8 mouse cellular contexts compared by ENCODE assay signal in the genomic region with DNA sequence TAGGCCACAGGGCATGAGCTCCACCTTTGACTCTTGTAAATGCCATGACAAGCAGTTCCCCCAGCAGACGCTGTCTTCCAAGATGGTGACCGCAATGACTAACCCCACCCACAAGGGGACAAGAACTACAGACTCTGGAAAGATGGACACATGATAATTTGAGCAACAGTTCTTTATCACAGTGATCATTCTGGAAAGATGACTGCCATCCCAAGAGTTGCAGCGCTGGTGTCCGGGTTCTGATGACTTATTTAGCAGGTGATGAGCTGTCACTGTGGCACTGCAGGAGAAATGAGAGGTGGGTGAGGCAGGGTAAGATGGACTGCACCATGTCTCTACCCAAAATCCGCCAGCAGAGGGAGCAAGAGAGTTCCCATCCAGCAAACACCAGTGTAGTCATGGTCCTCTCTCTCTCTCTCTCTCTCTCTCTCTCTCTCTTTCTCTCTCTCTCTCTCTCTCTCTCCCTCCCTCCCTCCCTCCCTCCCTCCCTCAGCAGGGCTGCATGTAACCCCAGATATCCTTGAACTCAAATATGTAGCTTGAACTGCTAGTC. TPM values are rescaled to one million over a fixed set of nuclear protein-coding genes. Genes with fewer than 3 reads are reported as not detected.
DNase-seq lines count a peak whose midpoint lies in the region; ATAC-seq and TF ChIP-seq lines count a peak whose summit lies in the region.

No protein-coding gene starts in this region.

- TF ChIP-seq EP300 in CH12.LX (IDR thresholded peaks at IDR 0.05; ENCODE audit: low read length): no peak

- H3K27ac ChIP-seq in CH12.LX (ENCODE audit: insufficient read depth, low read depth): no peak overlapping the region
- H3K27ac ChIP-seq in forebrain, postnatal 0 days (ENCODE audit: low read depth, low read length): no peak overlapping the region

- H3K79me2 ChIP-seq in CH12.LX (replicated peaks; ENCODE audit: control insufficient read depth, extremely low read depth, insufficient read depth, poor library complexity, severe bottlenecking): no peaks in the 10 kb centered on the region

- peak; percentile 46 to 84 for DNase-seq in adrenal gland, adult (ENCODE audit: inconsistent age in 2 of 2, low spot score in 1 of 2)
- no peak for DNase-seq in adrenal gland, postnatal 4 days (ENCODE audit: low spot score in 2 of 2)
- peak; percentile 81 for DNase-seq in CH12.LX (ENCODE audit: extremely low read depth)
- DNase-seq in cerebellum, adult 18-20 months: peak; percentile 75 to 84
- peak; percentile 81 for DNase-seq in forebrain, postnatal 0 days
- peak; percentile 28 for DNase-seq in large intestine, adult 2 months (ENCODE audit: low read depth, low spot score)
- peak; percentile 77 for DNase-seq in lung, postnatal 14 days
- DNase-seq in right cerebral cortex, postnatal 10 days (ENCODE audit: low spot score in 2 of 2): peak; percentile 71 to 84

- peaks cover 4 to 8% of the 10 kb centered on the region in 2 experiments; a peak in 3 of 4 replicates for H3K4me1 ChIP-seq in CH12.LX (ENCODE audit: control insufficient read depth in 1 of 2, insufficient read depth in 2 of 2)
- H3K4me1 ChIP-seq in forebrain, postnatal 0 days (ENCODE audit: insufficient read depth): peaks cover 4% of the 10 kb centered on the region; the same call in 1 of the 2 replicates

- peak; percentile 81 for ATAC-seq in forebrain, postnatal 0 days

- TF ChIP-seq RAD21 in CH12.LX (IDR thresholded peaks at IDR 0.05; ENCODE audit: low read depth, low read length): peak; percentile 46

- no peak overlapping the region for H3K4me2 ChIP-seq in CH12.LX (ENCODE audit: insufficient read depth, low read depth, poor library complexity, severe bottlenecking)
- no peak overlapping the region for H3K4me2 ChIP-seq in forebrain, postnatal 0 days (ENCODE audit: low read depth)

- H3K9me3 ChIP-seq in CH12.LX (replicated peaks; ENCODE audit: low read length): peaks cover 10% of the 10 kb centered on the region
- H3K9me3 ChIP-seq in forebrain, postnatal 0 days (ENCODE audit: low read length): no peaks in the 10 kb centered on the region

- 36% methylated on average over 5 of the region's 5 CpGs for WGBS in forebrain, postnatal 0 days
- WGBS in large intestine, adult 2 months: 28% methylated on average over 5 of the region's 5 CpGs

- no peak for TF ChIP-seq POLR2A in CH12.LX (IDR thresholded peaks at IDR 0.05; ENCODE audit: low read depth, low read length)

- no peaks in the 10 kb centered on the region for H3K27me3 ChIP-seq in CH12.LX (replicated peaks)
- H3K27me3 ChIP-seq in forebrain, postnatal 0 days (ENCODE audit: insufficient read depth, low read length): no peaks in the 10 kb centered on the region

- peaks cover 34 to 62% of the 10 kb centered on the region in 2 experiments for H3K36me3 ChIP-seq in CH12.LX (replicated peaks in 1 of 2; ENCODE audit: control insufficient read depth in 1 of 2, insufficient read depth in 1 of 2, low read length in 1 of 2)
- no peaks in the 10 kb centered on the region; the same call in 1 of the 2 replicates for H3K36me3 ChIP-seq in forebrain, postnatal 0 days (ENCODE audit: insufficient read depth)

- no peak overlapping the region for H3K9ac ChIP-seq in CH12.LX (ENCODE audit: insufficient read depth, low read depth)
- H3K9ac ChIP-seq in forebrain, postnatal 0 days: no peak overlapping the region

- H3K4me3 ChIP-seq in CH12.LX (replicated peaks in 1 of 3; ENCODE audit: low read depth in 2 of 3, low read length in 2 of 3, poor library complexity in 1 of 3): no peak overlapping the region
- H3K4me3 ChIP-seq in forebrain, postnatal 0 days (ENCODE audit: low read depth, low read length): no peak overlapping the region

- dilution Hi-C loops in CH12.LX (cut with MboI; ENCODE audit: extremely low pct_ligation_motif_present, extremely low pct_unique_long_range_greater_than_20kb, low sequenced_read_pairs): no loop called here

- in situ Hi-C loops in CH12.LX (cut with MboI; ENCODE audit: low pct_ligation_motif_present, low pct_unique_long_range_greater_than_20kb, low sequenced_read_pairs): no loop called here

- TF ChIP-seq CTCF in CH12.LX (conservative IDR thresholded peaks at IDR 0.05 in 1 of 2, IDR thresholded peaks at IDR 0.05 in 1 of 2; ENCODE audit: low read depth in 2 of 2, low read length in 2 of 2): peak; percentile 60 to 80; a peak in 3 of 4 replicates
- peak; percentile 78 for TF ChIP-seq CTCF in forebrain, postnatal 0 days (IDR thresholded peaks at IDR 0.05; ENCODE audit: low read depth)

TF ChIP-seq in CH12.LX, 34 proteins besides CTCF, POLR2A, EP300 and RAD21:
- TF ChIP-seq JUND (conservative IDR thresholded peaks at IDR 0.05; ENCODE audit: low read depth, low read length) (peak; percentile 43; the same call in 1 of the 2 replicates), NELFE (IDR thresholded peaks at IDR 0.05; ENCODE audit: low read depth, low read length) (peak; percentile 29; the same call in 1 of the 2 replicates), SIN3A (IDR thresholded peaks at IDR 0.05; ENCODE audit: low read length) (0 out of 2 replicates have a peak, but pooled peaks have one; percentile 31), TBP (conservative IDR thresholded peaks at IDR 0.05; ENCODE audit: low read depth, low read length) (no peak), HCFC1 (IDR thresholded peaks at IDR 0.05; ENCODE audit: low read depth, low read length) (0 out of 2 replicates have a peak, but pooled peaks have one; percentile 12), CHD1 (IDR thresholded peaks at IDR 0.05; ENCODE audit: low read depth, low read length) (no peak), SMC3 (IDR thresholded peaks at IDR 0.05; ENCODE audit: low read depth, low read length) (peak; percentile 89), MAZ (IDR thresholded peaks at IDR 0.05; ENCODE audit: low read depth, low read length) (0 out of 2 replicates have a peak, but pooled peaks have one; percentile 34), ELF1 (IDR thresholded peaks at IDR 0.05; ENCODE audit: low read depth, low read length) (no peak)

RNA-seq across cellular contexts. Expression of a gene that starts 5.3 kb away (rescaled TPM):
- 10 to 100 TPM; 21.6 to 22.7 TPM for total RNA-seq in adrenal gland, postnatal 4 days (2021)
- 1.2 and 1.3 TPM in 2 replicates for total RNA-seq in CH12.LX (2012; rRNA removed)
- total RNA-seq in CH12.LX (2014; rRNA removed): not detected in 2 replicates
- polyA plus RNA-seq in CH12.LX (2012; ENCODE audit: insufficient read length, low read depth): 0.33 and 0.39 TPM in 2 replicates
- 21.1 and 22.0 TPM in 2 replicates for total RNA-seq in forebrain, postnatal 0 days (2014; rRNA removed)
- 23.1 and 27.2 TPM in 2 replicates for polyA plus RNA-seq in forebrain, postnatal 0 days (2015; fragmentation: Nextera tagmentation; extraction: Ambion mirVana)
- polyA plus RNA-seq in large intestine, adult 2 months (2012; rRNA removed): 1.1 and 1.5 TPM in 2 replicates

RNA-seq across cellular contexts. Expression of a gene that starts 5.3 kb away (rescaled TPM):
- total RNA-seq in adrenal gland, postnatal 4 days (2021): 10 to 100 TPM; 84.1 to 90.2 TPM
- total RNA-seq in CH12.LX (2012; rRNA removed) (25.9 and 32.4 TPM in 2 replicates), CH12.LX (2014; rRNA removed) (14.1 and 14.4 TPM in 2 replicates)
- 42.7 and 49.1 TPM in 2 replicates for polyA plus RNA-seq in CH12.LX (2012; ENCODE audit: insufficient read length, low read depth)
- total RNA-seq in forebrain, postnatal 0 days (2014; rRNA removed): 212 and 238 TPM in 2 replicates
- polyA plus RNA-seq in forebrain, postnatal 0 days (2015; fragmentation: Nextera tagmentation; extraction: Ambion mirVana): 168 and 171 TPM in 2 replicates
- 144 and 159 TPM in 2 replicates for polyA plus RNA-seq in large intestine, adult 2 months (2012; rRNA removed)

RNA-seq across cellular contexts. Expression of a gene that starts 22.8 kb away (rescaled TPM):
- 1 to 10 TPM; 6.6 to 9.9 TPM for total RNA-seq in adrenal gland, postnatal 4 days (2021)
- total RNA-seq in CH12.LX (2012; rRNA removed): 3.0 and 5.0 TPM in 2 replicates
- 2.0 TPM in 2 replicates for total RNA-seq in CH12.LX (2014; rRNA removed)
- 8.3 and 8.6 TPM in 2 replicates for polyA plus RNA-seq in CH12.LX (2012; ENCODE audit: insufficient read length, low read depth)
- 0.15 and 0.33 TPM in 2 replicates for total RNA-seq in forebrain, postnatal 0 days (2014; rRNA removed)
- polyA plus RNA-seq in forebrain, postnatal 0 days (2015; fragmentation: Nextera tagmentation; extraction: Ambion mirVana): 0.15 and 0.29 TPM in 2 replicates
- 0.26 and 0.67 TPM in 2 replicates for polyA plus RNA-seq in large intestine, adult 2 months (2012; rRNA removed)

RNA-seq across cellular contexts. Expression of a gene that starts 30.2 kb away (rescaled TPM):
- total RNA-seq in adrenal gland, postnatal 4 days (2021): 1 to 10 TPM in 1 of 2 experiments, under 1 TPM in 1; 0.84 to 2.9 TPM
- total RNA-seq in CH12.LX (2012; rRNA removed): 135 and 200 TPM in 2 replicates
- 162 and 194 TPM in 2 replicates for total RNA-seq in CH12.LX (2014; rRNA removed)
- 279 and 336 TPM in 2 replicates for polyA plus RNA-seq in CH12.LX (2012; ENCODE audit: insufficient read length, low read depth)
- total RNA-seq in forebrain, postnatal 0 days (2014; rRNA removed): 0.05 TPM in 1 of 2 replicates, not detected in the other
- not detected in 2 replicates for polyA plus RNA-seq in forebrain, postnatal 0 days (2015; fragmentation: Nextera tagmentation; extraction: Ambion mirVana)
- 17.4 and 21.1 TPM in 2 replicates for polyA plus RNA-seq in large intestine, adult 2 months (2012; rRNA removed)

RNA-seq across cellular contexts. Expression of a gene that starts 33.9 kb away (rescaled TPM):
- 10 to 100 TPM; 40.3 to 48.1 TPM for total RNA-seq in adrenal gland, postnatal 4 days (2021)
- total RNA-seq in CH12.LX (2012; rRNA removed) (53.0 and 57.7 TPM in 2 replicates), CH12.LX (2014; rRNA removed) (23.4 and 33.9 TPM in 2 replicates)
- 45.9 and 54.8 TPM in 2 replicates for polyA plus RNA-seq in CH12.LX (2012; ENCODE audit: insufficient read length, low read depth)
- 27.6 and 39.3 TPM in 2 replicates for total RNA-seq in forebrain, postnatal 0 days (2014; rRNA removed)
- 28.6 and 31.7 TPM in 2 replicates for polyA plus RNA-seq in forebrain, postnatal 0 days (2015; fragmentation: Nextera tagmentation; extraction: Ambion mirVana)
- 70.5 and 78.0 TPM in 2 replicates for polyA plus RNA-seq in large intestine, adult 2 months (2012; rRNA removed)

Comparison
In these comparisons a context has a peak if more than half of its experiments do, and no peak if none do; other contexts are left out.
1. DNase-seq: peak in adrenal gland, adult (2 of 2), CH12.LX (single experiment), cerebellum, adult 18-20 months (2 of 2), forebrain, postnatal 0 days (single experiment), large intestine, adult 2 months (single experiment), lung, postnatal 14 days (single experiment) and right cerebral cortex, postnatal 10 days (2 of 2); none in adrenal gland, postnatal 4 days (0 of 2).